Mouse (Mus musculus) embryonic fibroblast, embryonic 13.5 days (primary cell): ENCODE measurements around the gene Gins2.

Experiments used
- CTCF ChIP-seq: IDR thresholded peaks from 2 replicates; pipeline ENCODE4 v1.5.1; 2011; ENCODE audit warnings: mild to moderate bottlenecking, control low read depth, low read length, moderate library complexity, borderline replicate concordance; ENCODE audit not compliant: insufficient read depth
- POLR2A ChIP-seq: IDR thresholded peaks from 2 replicates; pipeline ENCODE4 v1.6.1; 2011; ENCODE audit warnings: low read depth, mild to moderate bottlenecking, control low read depth, low read length, moderate library complexity

DNA sequence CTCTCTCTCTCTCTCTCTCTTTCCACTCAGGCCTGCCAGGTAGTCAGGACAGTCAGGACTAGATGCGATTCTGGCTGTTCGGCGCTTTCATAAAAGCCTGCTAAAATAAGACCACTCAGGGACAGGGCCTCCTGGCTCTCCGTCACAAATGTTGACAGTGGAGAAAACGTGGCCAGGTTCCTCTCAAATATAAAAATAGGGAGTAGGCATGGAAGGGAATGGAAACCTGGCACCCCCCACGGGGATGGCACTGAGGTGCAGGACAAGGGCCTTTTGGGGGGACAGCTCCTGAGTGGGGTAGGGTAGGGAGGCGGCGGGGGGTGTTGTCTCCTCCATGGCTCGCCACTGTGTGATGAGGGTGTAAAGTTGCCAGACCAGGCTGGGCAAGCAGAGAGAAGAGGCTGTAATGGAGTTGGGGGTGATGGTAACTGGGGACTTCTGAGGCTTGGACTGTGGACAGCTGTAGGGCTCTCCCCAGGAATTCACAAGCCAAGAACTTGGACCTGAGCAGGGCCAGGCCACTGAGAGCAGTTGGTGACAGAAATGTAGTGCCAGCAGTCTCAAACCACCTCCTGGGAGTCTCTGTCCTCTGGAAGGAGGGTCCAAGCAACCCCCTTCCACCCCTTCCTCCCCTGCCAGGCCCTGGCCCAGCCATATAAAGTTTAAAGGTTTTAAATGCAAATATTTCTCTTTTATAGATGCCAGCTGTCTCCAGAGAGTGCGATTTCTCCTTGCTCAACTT is 57.2 kb downstream of the Gins2 start:
- TF ChIP-seq POLR2A (no peak), CTCF (no peak)
